In genomic region chr11:106779388-106780088, GRCm38 (mm10) we compare ENCODE assay signal across 8 mouse cellular contexts. TPM values are rescaled to one million over a fixed set of nuclear protein-coding genes. Genes with fewer than 3 reads are reported as not detected.
DNase-seq lines count a peak whose midpoint lies in the region; ATAC-seq and TF ChIP-seq lines count a peak whose summit lies in the region.

Gene Polg2, minus strand, starts transcription at chr11:106779537.

- H3K36me3 ChIP-seq in heart, embryonic 10.5 days, result peaks cover 71% of the 10 kb centered on the region
- peaks cover 73% of the 10 kb centered on the region for H3K36me3 ChIP-seq in kidney, embryonic 15.5 days

- H3K4me2 ChIP-seq in kidney, embryonic 15.5 days, result peak within 1 kb of the TSS; percentile 82

- peak within 1 kb of the TSS; percentile 87 for H3K4me3 ChIP-seq in bone marrow macrophage, adult 2 months (ENCODE audit: insufficient read depth, low read length)
- peak within 1 kb of the TSS; percentile 69 for H3K4me3 ChIP-seq in embryonic fibroblast, embryonic 13.5 days (ENCODE audit: insufficient read depth, low read length)
- H3K4me3 ChIP-seq in heart, embryonic 10.5 days, result peak within 1 kb of the TSS; percentile 70
- H3K4me3 ChIP-seq in kidney, embryonic 15.5 days (replicated peaks), result peak within 1 kb of the TSS; percentile 89

- H3K4me1 ChIP-seq in bone marrow macrophage, adult 2 months (ENCODE audit: control insufficient read depth, insufficient read depth, low read length), result peaks cover 5% of the 10 kb centered on the region; the same call in 1 of the 2 replicates
- H3K4me1 ChIP-seq in embryonic fibroblast, embryonic 13.5 days (ENCODE audit: control insufficient read depth, insufficient read depth, low read length), result 0 out of 2 replicates have a peak, but pooled peaks cover 2% of the 10 kb centered on the region
- H3K4me1 ChIP-seq in heart, embryonic 10.5 days, result peaks cover 8% of the 10 kb centered on the region; the same call in 1 of the 2 replicates
- H3K4me1 ChIP-seq in kidney, embryonic 15.5 days, result peaks cover 26% of the 10 kb centered on the region

- H3K27me3 ChIP-seq in heart, embryonic 10.5 days (ENCODE audit: insufficient read depth, poor library complexity, severe bottlenecking), result no peaks in the 10 kb centered on the region
- H3K27me3 ChIP-seq in kidney, embryonic 15.5 days, result no peaks in the 10 kb centered on the region

- H3K9me3 ChIP-seq in heart, embryonic 10.5 days, result no peaks in the 10 kb centered on the region
- H3K9me3 ChIP-seq in kidney, embryonic 15.5 days (replicated peaks), result no peaks in the 10 kb centered on the region

- DNase-seq in A20 (ENCODE audit: low read depth, low spot score) (peak; percentile 97), liver (peak; percentile 94)
- peak; percentile 96 for DNase-seq in heart, embryonic 10.5 days (ENCODE audit: low spot score)
- peak; percentile 89 to 95 for DNase-seq in spleen, postnatal 4 days (ENCODE audit: low spot score in 2 of 2)

- 2% methylated on average over 30 of the region's 30 CpGs for WGBS in heart, embryonic 10.5 days
- WGBS in kidney, embryonic 15.5 days, result 2% methylated on average over 30 of the region's 30 CpGs

- TF ChIP-seq POLR2A in bone marrow macrophage, adult 2 months (IDR thresholded peaks at IDR 0.05; ENCODE audit: borderline replicate concordance, low read depth, low read length), result no peak
- TF ChIP-seq POLR2A in embryonic fibroblast, embryonic 13.5 days (IDR thresholded peaks at IDR 0.05; ENCODE audit: low read depth, low read length), result peak; percentile 91

- H3K27ac ChIP-seq in bone marrow macrophage, adult 2 months (ENCODE audit: insufficient read depth, low read depth, low read length), result peak within 1 kb of the TSS; percentile 74
- peak within 1 kb of the TSS; percentile 60 for H3K27ac ChIP-seq in embryonic fibroblast, embryonic 13.5 days (ENCODE audit: insufficient read depth, low read length)
- peak within 1 kb of the TSS; percentile 93 for H3K27ac ChIP-seq in heart, embryonic 10.5 days
- peak within 1 kb of the TSS; percentile 99 for H3K27ac ChIP-seq in kidney, embryonic 15.5 days

- ATAC-seq in kidney, embryonic 15.5 days (replicated peaks; ENCODE audit: low FRiP score), result peak; percentile 99
- peak; percentile 85 for ATAC-seq in monocyte, adult 5-6 weeks (replicated peaks; ENCODE audit: insufficient number of reproducible peaks, low FRiP score, low TSS enrichment, poor library complexity, severe bottlenecking)

- peak within 1 kb of the TSS; percentile 92 for H3K9ac ChIP-seq in kidney, embryonic 15.5 days

- no peak for TF ChIP-seq CTCF in bone marrow macrophage, adult 2 months (IDR thresholded peaks at IDR 0.05; ENCODE audit: low read depth, low read length)
- TF ChIP-seq CTCF in embryonic fibroblast, embryonic 13.5 days (IDR thresholded peaks at IDR 0.05; ENCODE audit: borderline replicate concordance, insufficient read depth, low read length), result no peak

RNA-seq across cellular contexts. Expression of gene Polg2, which starts in this region (rescaled TPM):
- polyA plus RNA-seq in bone marrow macrophage, adult 2 months (2012; ENCODE audit: insufficient read depth, insufficient read length, missing spikeins), result 8.9 and 11.4 TPM in 2 replicates
- polyA plus RNA-seq in embryonic fibroblast, embryonic 13.5 days (2011; ENCODE audit: insufficient read length, low read depth, missing spikeins), result 4.1 and 4.3 TPM in 2 replicates
- polyA plus RNA-seq in heart, embryonic 10.5 days (2016; fragmentation: Nextera tagmentation; extraction: Ambion mirVana), result 9.4 and 9.9 TPM in 2 replicates
- polyA plus RNA-seq in kidney, embryonic 15.5 days (2015; fragmentation: Nextera tagmentation; extraction: Ambion mirVana), result 10.2 and 12.1 TPM in 2 replicates
- total RNA-seq in monocyte, adult 5-6 weeks (2017), result 18.3 to 21.0 TPM (median 19.8 TPM) in 3 replicates

Comparison
In these comparisons a context has a peak if more than half of its experiments do, and no peak if none do; other contexts are left out.
1. Peak in every context shown above with its lines: DNase-seq, ATAC-seq, H3K4me3 ChIP-seq and H3K27ac ChIP-seq.